Mouse (Mus musculus) forebrain, postnatal 0 days (tissue): ENCODE data around the gene H2-T24. TPM values are rescaled to one million over a fixed set of nuclear protein-coding genes. Genes with fewer than 3 reads are reported as not detected.

Experiments
- ATAC-seq: fragments of 200-750 bp; cut with Nextera tagmentation; 2 replicates; pipeline ENCODE4 v1.8.0; 2017; ENCODE audit warnings: mild to moderate bottlenecking, moderate library complexity
- DNase-seq: peaks from one replicate; pipeline ENCODE4 v3.0.0-alpha.2; 2015
- H3K27ac ChIP-seq: fragments of 300-500 bp; sonication (generic); 2 replicates; pipeline ENCODE4 v1.5.1; 2014; ENCODE audit warnings: low read depth, mild to moderate bottlenecking, antibody characterized with exemption, low read length, moderate library complexity, mixed read lengths
- H3K27me3 ChIP-seq: fragments of 300-500 bp; sonication (generic); 2 replicates; pipeline ENCODE4 v1.6.1; 2014; ENCODE audit warnings: mild to moderate bottlenecking, low read length, mixed read lengths; ENCODE audit not compliant: insufficient read depth
- H3K36me3 ChIP-seq: fragments of 300-500 bp; sonication (generic); 2 replicates; pipeline ENCODE4 v1.6.1; 2014; ENCODE audit warnings: mild to moderate bottlenecking, moderate library complexity; ENCODE audit not compliant: insufficient read depth
- H3K4me1 ChIP-seq: fragments of 300-500 bp; sonication (generic); 2 replicates; pipeline ENCODE4 v1.6.1; 2014; ENCODE audit warnings: antibody characterized with exemption; ENCODE audit not compliant: insufficient read depth
- H3K4me2 ChIP-seq: fragments of 300-500 bp; sonication (generic); 2 replicates; pipeline ENCODE4 v1.6.1; 2014; ENCODE audit warnings: low read depth, mild to moderate bottlenecking, moderate library complexity
- H3K4me3 ChIP-seq: fragments of 300-500 bp; sonication (generic); 2 replicates; pipeline ENCODE4 v1.5.1; 2014; ENCODE audit warnings: low read depth, low read length, mixed read lengths
- H3K9ac ChIP-seq: fragments of 300-500 bp; sonication (generic); 2 replicates; pipeline ENCODE4 v1.6.1; 2014; ENCODE audit warnings: mild to moderate bottlenecking
- H3K9me3 ChIP-seq: fragments of 300-500 bp; sonication (generic); 2 replicates; pipeline ENCODE4 v1.6.1; 2016; ENCODE audit warnings: low read length
- CTCF ChIP-seq: sonication (generic); IDR thresholded peaks from 2 replicates; pipeline ENCODE4 v1.5.1; 2016; ENCODE audit warnings: antibody characterized with exemption, control low read depth, low read depth
- WGBS: fragments of 180-500 bp; shearing (Covaris S2); extraction: QIAGEN DNeasy Blood & Tissue Kit; methylation state at CpG from one replicate; pipeline ENCODE4 v1.1.7; 2014; 5-methylcytosine and 5-hydroxymethylcytosine counted together
- polyA plus RNA-seq: library from polyadenylated mRNA; unstranded; fragments of >200 nt; fragmentation: Nextera tagmentation; extraction: Ambion mirVana; gene quantifications from 2 replicates; pipeline ENCODE4 v1.2.1, GENCODE M21; 2015
- total RNA-seq: library from RNA; depleted of rRNA; stranded (reverse); fragments of >200 nt; gene quantifications from 2 replicates; pipeline ENCODE4 v1.2.3, GENCODE M21; 2014

The H2-T24 gene
- total and polyA plus RNA-seq, 2 experiments from 2014 or later = 0.33 to 4.7 TPM

DNA sequence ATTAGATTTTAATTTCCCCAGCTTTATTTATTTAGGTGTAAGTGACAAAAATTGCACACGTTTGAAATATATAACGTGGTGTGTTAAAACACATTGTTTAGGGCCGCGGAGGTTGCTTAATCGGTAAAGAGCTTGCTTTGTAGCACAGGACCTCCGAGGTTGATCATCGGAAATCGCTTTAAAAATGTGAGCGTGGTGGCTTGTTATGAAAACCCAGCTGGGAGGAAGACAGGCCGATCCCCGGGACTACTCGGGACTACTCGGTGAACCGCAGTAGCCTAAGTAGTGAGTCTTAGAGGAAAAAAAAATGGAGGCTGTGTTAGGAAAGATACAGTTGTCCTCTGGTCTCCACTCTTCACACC lies 25.5 kb downstream of the H2-T24 start:
- Histone ChIP-seq H3K27ac (peak overlapping the region; percentile 73), H3K9me3 (no peaks in the 10 kb centered on the region), H3K27me3 (no peaks in the 10 kb centered on the region), H3K9ac (peak overlapping the region; percentile 65), H3K4me1 (peaks cover 4% of the 10 kb centered on the region; the same call in 1 of the 2 replicates), H3K4me3 (peak overlapping the region; percentile 51), H3K36me3 (0 out of 2 replicates have a peak, but pooled peaks cover 2% of the 10 kb centered on the region), H3K4me2 (peak overlapping the region; percentile 58)
- DNase-seq (no peak), ATAC-seq (no peak)
- WGBS = 3% methylated on average over 14 of the region's 14 CpGs
- no peak for TF ChIP-seq CTCF

- Histone ChIP-seq H3K36me3 (peaks cover 8% of the 10 kb centered on the region), H3K4me3 (peak overlapping the region; percentile 51), H3K9ac (peak overlapping the region; percentile 65), H3K4me1 (peaks cover 4% of the 10 kb centered on the region; the same call in 1 of the 2 replicates), H3K4me2 (peak overlapping the region; percentile 58), H3K27me3 (no peaks in the 10 kb centered on the region), H3K9me3 (no peaks in the 10 kb centered on the region), H3K27ac (peak overlapping the region; percentile 73)
- DNase-seq (peak; percentile 89), ATAC-seq (peak; percentile 71)
- 4% methylated on average over 31 of the region's 31 CpGs for WGBS
- TF ChIP-seq CTCF = no peak
These were observed 26.0 kb downstream of the H2-T24 start for GRCm38 (mm10) chr17:35994175-35994878.

DNA sequence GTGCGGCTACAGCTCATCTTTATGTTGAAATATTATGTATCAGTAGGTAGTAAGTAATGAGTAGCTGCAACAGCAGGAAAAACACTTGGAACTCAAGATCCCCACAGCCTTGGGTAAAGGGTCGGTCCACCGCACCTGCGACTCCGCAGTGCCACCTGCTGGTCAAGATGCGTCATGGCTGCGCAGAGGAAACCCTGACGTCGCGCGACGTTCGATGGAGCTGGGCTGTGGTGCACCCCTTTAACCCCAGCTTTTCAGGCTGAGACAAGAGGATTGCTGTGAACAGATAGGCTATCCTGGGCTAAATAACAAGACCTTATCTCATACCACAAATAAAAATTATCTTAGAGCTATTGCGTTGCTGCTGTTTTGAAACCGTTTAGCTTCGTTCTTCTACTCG lies 26.7 kb downstream of the H2-T24 start:
- Histone ChIP-seq H3K4me2 (peak overlapping the region; percentile 58), H3K4me3 (peak overlapping the region; percentile 51), H3K9ac (no peak overlapping the region), H3K9me3 (no peaks in the 10 kb centered on the region), H3K36me3 (peaks cover 14% of the 10 kb centered on the region), H3K4me1 (peaks cover 4% of the 10 kb centered on the region; the same call in 1 of the 2 replicates), H3K27ac (peak overlapping the region; percentile 50; the same call in 1 of the 2 replicates), H3K27me3 (no peaks in the 10 kb centered on the region)
- peak; percentile 99 for TF ChIP-seq CTCF
- DNase-seq (peak; percentile 94), ATAC-seq (peak; percentile 82)
- WGBS = 6% methylated on average over 17 of the region's 17 CpGs

- Histone ChIP-seq H3K36me3 (peaks cover 32% of the 10 kb centered on the region), H3K9me3 (no peaks in the 10 kb centered on the region), H3K4me2 (no peak overlapping the region), H3K9ac (no peak overlapping the region), H3K27me3 (no peaks in the 10 kb centered on the region), H3K27ac (no peak overlapping the region), H3K4me3 (no peak overlapping the region), H3K4me1 (peaks cover 4% of the 10 kb centered on the region; the same call in 1 of the 2 replicates)
- TF ChIP-seq CTCF = no peak
- ATAC-seq (no peak), DNase-seq (no peak)
- 56% methylated on average over 10 of the region's 10 CpGs for WGBS
These were observed 28.6 kb downstream of the H2-T24 start for GRCm38 (mm10) chr17:35991781-35992180.

- Histone ChIP-seq H3K4me1 (no peaks in the 10 kb centered on the region), H3K4me2 (no peak overlapping the region), H3K9ac (no peak overlapping the region), H3K36me3 (peaks cover 42% of the 10 kb centered on the region), H3K9me3 (no peaks in the 10 kb centered on the region), H3K27ac (no peak overlapping the region), H3K27me3 (no peaks in the 10 kb centered on the region), H3K4me3 (no peak overlapping the region)
- ATAC-seq = no peak
- WGBS = 91% methylated on average over 9 of the region's 9 CpGs
- DNase-seq = no peak
- no peak for TF ChIP-seq CTCF
These were observed 38.6 kb downstream of the H2-T24 start for GRCm38 (mm10) chr17:35981776-35982175.

DNA sequence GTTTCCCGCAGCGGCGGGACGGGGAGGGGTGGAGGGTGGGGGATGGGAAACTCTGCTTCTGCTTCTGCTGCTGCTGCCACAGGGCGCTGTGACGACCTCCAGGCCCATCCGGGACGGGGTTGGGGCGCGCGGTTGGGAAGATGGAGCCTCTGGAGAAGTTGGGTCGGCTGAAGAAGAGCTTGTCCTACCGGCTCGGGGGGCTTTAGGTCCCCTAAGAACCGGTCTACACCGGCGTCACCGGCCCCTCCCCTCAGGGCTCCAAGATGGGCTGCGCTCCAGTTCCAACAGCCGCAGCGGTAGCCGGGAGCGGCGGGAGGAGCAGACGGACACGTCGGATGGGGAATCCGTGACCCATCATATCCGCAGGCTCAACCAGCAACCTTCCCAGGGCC lies 40.0 kb downstream of the H2-T24 start:
- peak overlapping the region; percentile 83 for H3K9ac ChIP-seq
- H3K4me1 ChIP-seq = no peaks in the 10 kb centered on the region
- ATAC-seq (peak; percentile 27), DNase-seq (peak; percentile 61)
- H3K4me3 ChIP-seq = peak overlapping the region; percentile 81
- no peaks in the 10 kb centered on the region for H3K27me3 ChIP-seq
- H3K27ac ChIP-seq = peak overlapping the region; percentile 97
- peak overlapping the region; percentile 86 for H3K4me2 ChIP-seq
- WGBS = under 1% methylated on average over 28 of the region's 29 CpGs
- no peaks in the 10 kb centered on the region for H3K9me3 ChIP-seq
- TF ChIP-seq CTCF = no peak
- peaks cover 34% of the 10 kb centered on the region for H3K36me3 ChIP-seq

GRCm38 (mm10) chr17:35979401-35980362 lies 40.7 kb downstream of the H2-T24 start, which contains the start of the genes Gnl1 and Prr3:
Gene Gnl1 (plus strand): TSS chr17:35979851.
Gene Prr3 (minus strand): TSS chr17:35980236.
- Histone ChIP-seq H3K4me2 (peak within 1 kb of the TSS; percentile 86), H3K4me1 (no peaks in the 10 kb centered on the region), H3K9ac (peak within 1 kb of the TSS; percentile 83), H3K9me3 (no peaks in the 10 kb centered on the region), H3K27ac (peak within 1 kb of the TSS; percentile 97), H3K27me3 (no peaks in the 10 kb centered on the region), H3K4me3 (peak within 1 kb of the TSS; percentile 81), H3K36me3 (peaks cover 38% of the 10 kb centered on the region)
- TF ChIP-seq CTCF = 0 out of 2 replicates have a peak, but pooled peaks have one; percentile 14
- under 1% methylated on average over 94 of the region's 109 CpGs for WGBS
- DNase-seq (peak; percentile 94), ATAC-seq (peak; percentile 78)
